Mouse (Mus musculus): ENCODE results near the gene Dgkz.

GRCm38 (mm10) chr2:92024274-92024672 is 48.6 kb upstream of the Dgkz start, which contains the start of gene Creb3l1:
- TF ChIP-seq POLR2A (IDR thresholded peaks at IDR 0.05; ENCODE audit: control insufficient read depth, extremely low read depth, insufficient read depth, low read length, poor library complexity) (no peak), CTCF (IDR thresholded peaks at IDR 0.05; ENCODE audit: borderline replicate concordance, control insufficient read depth, extremely low read depth, insufficient read depth, low read length, poor library complexity) (no peak)
